Mouse (Mus musculus) G1E (cell line): ENCODE data around the gene Ttc17. TPM values are rescaled to one million over a fixed set of nuclear protein-coding genes. Genes with fewer than 3 reads are reported as not detected.

ENCODE experiments used
- ATAC-seq: 2 replicates; pipeline ENCODE4 v1.8.0; 2016; ENCODE audit warnings: mild to moderate bottlenecking; ENCODE audit not compliant: insufficient number of reproducible peaks, poor library complexity, low FRiP score, severe bottlenecking; ENCODE audit errors: extremely low read depth
- DNase-seq: peaks from one replicate; pipeline ENCODE4 v3.0.0; 2012; ENCODE audit warnings: low spot score
- H3K27me3 ChIP-seq: 2 replicates; pipeline ENCODE4 v1.6.1; 2012; ENCODE audit warnings: mild to moderate bottlenecking, low read length, inconsistent platforms; ENCODE audit not compliant: insufficient read depth
- H3K36me3 ChIP-seq: replicated peaks from 2 replicates; pipeline ENCODE3; 2012; ENCODE audit warnings: mild to moderate bottlenecking, inconsistent platforms
- H3K4me1 ChIP-seq: 2 replicates; pipeline ENCODE4 v1.6.1; 2012; ENCODE audit warnings: low read depth, low read length, inconsistent platforms, mixed read lengths; ENCODE audit not compliant: insufficient read depth
- H3K4me3 ChIP-seq: 2 replicates; pipeline ENCODE4 v1.5.1; 2012; ENCODE audit warnings: low read depth, mild to moderate bottlenecking, inconsistent platforms, low read length, moderate library complexity, mixed read lengths
- H3K9me3 ChIP-seq: replicated peaks from 2 replicates; pipeline ENCODE4 v1.6.1; 2012; ENCODE audit warnings: inconsistent platforms
- CTCF ChIP-seq: IDR thresholded peaks from 2 replicates; pipeline ENCODE4 v1.5.1; 2012; ENCODE audit warnings: low read depth, low read length, inconsistent platforms, mixed read lengths
- GATA1 ChIP-seq: IDR thresholded peaks from 2 replicates; pipeline ENCODE4 v1.6.1; 2012; ENCODE audit warnings: borderline replicate concordance, low read length, inconsistent platforms, mixed read lengths
- GATA2 ChIP-seq: IDR thresholded peaks from 2 replicates; pipeline ENCODE4 v1.6.1; 2012; ENCODE audit warnings: low read depth, low read length, inconsistent platforms, borderline replicate concordance
- POLR2AphosphoS5 ChIP-seq: IDR thresholded peaks from 2 replicates; pipeline ENCODE4 v1.6.1; 2012; ENCODE audit warnings: low read depth, low read length, inconsistent platforms; ENCODE audit not compliant: insufficient replicate concordance
- TAL1 ChIP-seq: conservative IDR thresholded peaks from 2 replicates; pipeline ENCODE4 v1.6.1; 2012; ENCODE audit warnings: low read depth, low read length, inconsistent platforms, mixed read lengths
- polyA plus RNA-seq: library from polyadenylated mRNA; stranded (reverse); fragments of >175 nt; gene quantifications from 2 replicates; pipeline ENCODE4 v1.2.3, GENCODE M21; 2012
- total RNA-seq, 2 experiments: library from RNA; stranded (forward) in 1 of 2; stranded (reverse) in 1 of 2; fragments of 200-1000 nt in 1 of 2; fragments of >200 nt in 1 of 2; fragmentation: Nextera tagmentation in 1 of 2; gene quantifications; 2 replicates each; pipeline ENCODE4 v1.2.3; 2014 to 2017

Ttc17 gene
- total and polyA plus RNA-seq, 3 experiments, result 4.1 to 33.0 (median 18.9) TPM

DNA sequence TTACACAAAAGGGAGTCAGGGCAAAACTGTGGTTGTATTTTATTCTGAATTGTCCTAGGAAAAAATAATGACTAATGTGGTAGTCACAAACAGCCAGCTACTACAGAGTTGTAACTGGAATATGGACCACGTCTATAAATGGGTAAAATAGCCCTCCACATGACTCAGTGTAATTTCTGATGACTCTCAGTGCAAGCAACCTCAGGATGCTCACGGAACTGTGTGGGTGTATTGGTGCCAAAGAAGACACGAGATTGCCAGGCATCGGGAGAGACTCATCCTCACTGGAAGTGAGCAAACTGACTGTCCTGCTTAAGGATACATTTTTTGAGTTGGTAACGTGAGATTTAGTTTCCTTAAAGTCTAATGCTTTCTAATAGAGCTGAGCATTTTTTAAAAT lies 67.0 kb downstream of the Ttc17 start:
- TF ChIP-seq GATA2, result no peak
- no peak for TF ChIP-seq POLR2AphosphoS5
- no peak for TF ChIP-seq CTCF
- TF ChIP-seq TAL1, result no peak
- no peak for TF ChIP-seq GATA1

DNA sequence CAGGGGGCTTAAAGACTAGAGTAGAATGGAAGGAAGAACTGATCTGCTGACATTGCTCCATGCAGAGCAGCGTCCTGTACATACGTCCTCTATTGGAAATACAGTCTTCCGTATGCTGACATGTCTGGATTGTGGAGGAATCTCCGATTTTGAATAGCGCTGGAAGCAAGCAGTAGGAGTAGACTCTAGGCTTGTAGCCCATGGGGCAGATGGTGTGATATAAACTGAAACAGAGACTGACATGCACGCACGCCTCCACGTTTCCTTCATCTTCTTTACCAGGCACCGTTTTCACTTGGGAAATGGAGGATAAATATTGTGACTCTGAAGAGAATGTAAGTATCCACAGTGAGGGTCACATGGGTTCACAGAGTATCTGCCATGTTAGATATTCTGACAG lies 70.2 kb downstream of the Ttc17 start:
- H3K4me1 ChIP-seq, result no peaks in the 10 kb centered on the region
- peaks cover 89% of the 10 kb centered on the region for H3K36me3 ChIP-seq
- H3K4me3 ChIP-seq, result no peak overlapping the region
- no peaks in the 10 kb centered on the region for H3K27me3 ChIP-seq
- no peaks in the 10 kb centered on the region for H3K9me3 ChIP-seq
- TF ChIP-seq GATA2, result no peak
- no peak for TF ChIP-seq TAL1
- TF ChIP-seq GATA1, result no peak
- no peak for TF ChIP-seq CTCF
- ATAC-seq, result no peak
- no peak for DNase-seq

More for the DNA sequence above, 67.0 kb downstream of the Ttc17 start:
- Histone ChIP-seq H3K4me1 (no peaks in the 10 kb centered on the region), H3K9me3 (no peaks in the 10 kb centered on the region), H3K36me3 (peaks cover 90% of the 10 kb centered on the region), H3K27me3 (no peaks in the 10 kb centered on the region), H3K4me3 (no peak overlapping the region)
- DNase-seq (no peak), ATAC-seq (no peak)

DNA sequence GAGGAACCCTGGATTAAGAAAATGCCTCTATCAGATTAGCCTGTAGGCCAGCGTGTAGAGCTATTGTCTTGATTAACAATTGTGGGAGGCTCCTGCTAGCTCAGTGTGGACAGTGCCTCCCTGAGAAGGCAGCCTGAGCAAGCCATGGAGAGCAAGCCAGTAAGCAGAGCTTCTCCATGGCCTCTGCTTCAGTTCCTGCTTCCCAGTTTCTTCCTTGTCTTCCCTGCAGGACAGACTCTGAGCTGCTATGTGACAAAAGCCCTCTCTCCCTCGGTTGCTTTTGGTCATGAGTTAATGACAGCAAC lies 71.8 kb downstream of the Ttc17 start:
- no peak for ATAC-seq
- peaks cover 89% of the 10 kb centered on the region for H3K36me3 ChIP-seq

DNA sequence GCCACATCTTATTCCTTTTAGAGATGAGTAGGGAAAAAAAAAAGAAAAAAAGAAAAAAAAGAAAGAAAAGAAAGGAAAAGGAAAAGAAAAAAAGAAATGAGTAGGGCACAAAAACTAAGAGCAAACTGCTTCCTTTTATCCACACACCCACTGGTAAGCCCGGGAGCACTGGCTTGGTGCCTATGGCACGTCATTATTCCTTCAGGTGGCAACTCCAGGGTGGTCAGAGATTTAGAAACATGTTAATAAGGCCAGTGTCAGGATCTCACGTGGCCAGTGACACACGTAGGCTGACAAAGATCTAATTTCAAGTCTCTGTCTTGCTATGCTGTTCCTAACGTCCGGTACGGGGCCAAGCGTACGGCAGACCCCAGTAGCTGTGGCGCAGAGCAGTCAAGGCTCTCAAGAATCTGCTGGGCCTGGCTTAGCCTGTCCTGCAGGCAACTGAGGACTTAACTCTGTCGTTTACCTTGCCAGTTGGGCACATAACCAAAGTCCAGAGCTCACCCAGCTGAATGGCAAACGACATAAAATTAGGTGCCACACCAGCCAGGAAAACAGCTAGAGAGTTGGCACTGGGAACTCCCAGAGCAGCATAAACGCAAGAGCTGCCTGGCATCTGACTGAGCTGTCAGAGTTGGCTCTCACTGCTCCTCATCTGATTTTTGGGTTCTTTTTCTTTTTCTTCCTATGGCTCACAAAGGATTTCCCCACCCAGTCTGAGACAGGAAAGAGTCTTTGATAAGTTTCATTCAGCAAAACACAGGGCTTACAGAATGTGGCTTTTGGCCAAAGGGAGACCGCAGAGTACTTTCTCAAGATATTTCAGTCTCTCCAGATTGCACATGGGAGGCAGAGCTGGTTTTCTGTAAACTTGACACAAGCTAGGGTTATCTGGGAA lies 72.4 kb downstream of the Ttc17 start:
- Histone ChIP-seq H3K4me1 (no peaks in the 10 kb centered on the region), H3K27me3 (no peaks in the 10 kb centered on the region), H3K36me3 (peaks cover 89% of the 10 kb centered on the region), H3K4me3 (no peak overlapping the region), H3K9me3 (no peaks in the 10 kb centered on the region)
- ATAC-seq (no peak), DNase-seq (no peak)
- TF ChIP-seq TAL1 (no peak), GATA2 (no peak)

More for the DNA sequence above, 71.8 kb downstream of the Ttc17 start:
- DNase-seq, result no peak
- Histone ChIP-seq H3K27me3 (no peaks in the 10 kb centered on the region), H3K4me1 (no peaks in the 10 kb centered on the region), H3K9me3 (no peaks in the 10 kb centered on the region), H3K4me3 (no peak overlapping the region)
- TF ChIP-seq GATA1, result no peak

DNA sequence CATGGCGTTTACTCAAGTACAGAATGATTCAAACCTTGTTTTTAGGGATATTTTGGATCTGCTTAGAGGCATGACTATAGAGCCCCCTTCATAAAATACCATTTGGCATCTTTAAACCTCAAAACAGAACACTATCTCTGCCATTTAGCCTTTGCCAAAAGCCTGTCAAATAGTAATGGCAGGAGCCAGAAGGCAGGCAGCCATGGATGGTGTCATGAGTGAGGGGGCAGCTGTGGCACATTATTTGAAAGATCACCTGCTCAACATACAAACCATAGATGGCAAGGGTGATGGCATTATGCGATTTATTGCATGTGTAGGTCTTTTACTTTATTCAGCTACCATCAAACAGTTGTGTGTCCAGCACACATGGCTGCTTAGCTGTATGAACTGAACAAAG lies 73.4 kb downstream of the Ttc17 start:
- Histone ChIP-seq H3K36me3 (peaks cover 91% of the 10 kb centered on the region), H3K4me3 (no peak overlapping the region), H3K4me1 (no peaks in the 10 kb centered on the region), H3K27me3 (no peaks in the 10 kb centered on the region), H3K9me3 (no peaks in the 10 kb centered on the region)
- ATAC-seq (no peak), DNase-seq (no peak)
- no peak for TF ChIP-seq CTCF
- no peak for TF ChIP-seq POLR2AphosphoS5
- TF ChIP-seq GATA2, result no peak
- no peak for TF ChIP-seq GATA1
- TF ChIP-seq TAL1, result no peak

DNA sequence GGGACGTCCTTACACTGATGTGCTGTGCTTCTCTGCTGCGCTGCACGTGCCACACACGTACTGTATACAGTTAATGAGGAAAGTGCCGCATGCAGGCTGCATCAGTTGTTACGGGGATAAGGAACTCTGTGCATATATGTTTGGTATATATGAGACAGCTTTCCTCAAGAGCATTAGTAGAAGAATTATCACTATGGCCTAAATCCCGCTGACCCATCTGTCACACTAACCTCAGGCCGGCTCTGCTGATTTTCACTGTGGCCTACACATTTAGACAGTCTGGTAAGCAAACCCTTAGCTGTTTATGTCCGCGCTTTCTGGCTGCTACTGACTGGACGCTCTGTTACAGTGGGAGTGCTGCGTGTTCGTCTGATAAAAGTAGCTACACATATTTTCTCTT lies 77.2 kb downstream of the Ttc17 start:
- Histone ChIP-seq H3K4me1 (no peaks in the 10 kb centered on the region), H3K27me3 (no peaks in the 10 kb centered on the region), H3K4me3 (no peak overlapping the region), H3K9me3 (no peaks in the 10 kb centered on the region), H3K36me3 (peaks cover 84% of the 10 kb centered on the region)
- no peak for ATAC-seq
- no peak for TF ChIP-seq POLR2AphosphoS5
- no peak for TF ChIP-seq TAL1
- no peak for TF ChIP-seq GATA2
- TF ChIP-seq GATA1, result no peak
- no peak for TF ChIP-seq CTCF
- DNase-seq, result no peak

DNA sequence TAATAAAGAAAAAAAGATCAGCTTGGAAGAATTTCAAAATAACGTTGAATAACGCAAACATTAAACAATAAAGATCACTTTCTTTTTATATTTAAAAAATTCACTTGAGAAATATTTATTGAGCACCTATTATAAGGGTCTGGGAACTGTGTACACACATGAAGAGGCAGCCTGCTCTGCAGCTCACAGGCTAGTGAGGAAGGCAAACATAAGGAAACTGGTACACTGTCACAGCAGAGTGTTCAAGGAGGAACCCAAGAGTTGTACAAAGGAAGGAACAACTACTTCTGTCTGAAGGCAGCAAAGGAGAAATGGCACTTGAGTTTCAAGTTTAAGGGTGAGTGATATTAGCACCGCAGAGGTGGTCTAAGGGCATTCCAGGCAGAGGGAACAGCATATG lies 78.7 kb downstream of the Ttc17 start:
- Histone ChIP-seq H3K27me3 (no peaks in the 10 kb centered on the region), H3K4me1 (no peaks in the 10 kb centered on the region), H3K4me3 (no peak overlapping the region), H3K36me3 (peaks cover 89% of the 10 kb centered on the region), H3K9me3 (no peaks in the 10 kb centered on the region)
- no peak for DNase-seq
- TF ChIP-seq GATA2 (no peak), GATA1 (no peak), POLR2AphosphoS5 (no peak)
- no peak for ATAC-seq
